Mouse (Mus musculus) liver, adult 2 months (tissue): ENCODE measurements around the gene Btbd8.

Experiments
- CTCF ChIP-seq: fragments of 200-500 bp; IDR thresholded peaks from 2 replicates; pipeline ENCODE4 v1.5.1; 2011; ENCODE audit warnings: low read depth, low read length, control low read depth
- POLR2A ChIP-seq: fragments of 200-500 bp; IDR thresholded peaks from 2 replicates; pipeline ENCODE4 v1.6.1; 2011; ENCODE audit warnings: low read length, control low read depth; ENCODE audit not compliant: insufficient read depth; ENCODE audit errors: extremely low read depth

DNA sequence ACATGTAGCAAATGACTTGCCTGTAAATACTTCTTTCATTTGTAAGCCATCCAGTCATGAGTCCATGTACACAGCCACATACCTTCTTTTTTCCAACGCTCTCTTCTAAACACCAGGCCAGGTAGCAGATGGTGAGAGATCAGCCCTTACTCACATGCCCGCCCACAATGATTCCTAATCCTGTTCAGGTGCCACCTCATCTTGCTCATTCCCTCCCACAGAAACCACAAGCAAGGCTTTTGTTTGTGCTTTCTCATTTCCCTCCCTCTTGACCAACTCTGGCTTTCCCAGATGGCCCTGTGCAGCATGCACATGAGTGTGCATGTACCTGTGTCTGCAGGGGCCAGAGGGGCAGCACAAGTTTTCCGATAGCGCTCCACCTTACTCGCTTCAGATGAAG lies 12.5 kb downstream of the Btbd8 start:
- TF ChIP-seq POLR2A (no peak), CTCF (no peak)
